10 mouse cellular contexts compared by ENCODE assay signal in genomic region chr2:19146289-19146688, GRCm38 (mm10). TPM values are rescaled to one million over a fixed set of nuclear protein-coding genes. Genes with fewer than 3 reads are reported as not detected.
A peak's percentile ranks its signal among the peaks of the same experiment; 100 is the strongest.
DNase-seq lines count a peak whose midpoint lies in the region; ATAC-seq and TF ChIP-seq lines count a peak whose summit lies in the region.
"Had no signal": no experiment of that assay in that cellular context is flagged by ENCODE, and none has a peak within 500 bp of the region (broad histone marks: within the 10 kb centered on the region; RNA-seq: fewer than 3 reads in every experiment).

No protein-coding gene starts in this region.

- no peak for TF ChIP-seq EP300 in heart, postnatal 0 days (IDR thresholded peaks at IDR 0.05; ENCODE audit: low read depth)
- no peak for TF ChIP-seq EP300 in CH12.LX (IDR thresholded peaks at IDR 0.05; ENCODE audit: low read length)

- H3K9ac ChIP-seq in heart, postnatal 0 days (replicated peaks; ENCODE audit: low read depth, low read length): no peak overlapping the region
- no peak overlapping the region for H3K9ac ChIP-seq in CH12.LX (ENCODE audit: insufficient read depth, low read depth)
- H3K9ac ChIP-seq: midbrain, embryonic 12.5 days had no signal

- peak; percentile 14; the same call in 1 of the 2 replicates for ATAC-seq in heart, postnatal 0 days (ENCODE audit: insufficient read depth, low read depth)

- no peak for TF ChIP-seq POLR2A in CH12.LX (IDR thresholded peaks at IDR 0.05; ENCODE audit: low read depth, low read length)

- no peak for TF ChIP-seq RAD21 in CH12.LX (IDR thresholded peaks at IDR 0.05; ENCODE audit: low read depth, low read length)

- H3K4me2 ChIP-seq in heart, postnatal 0 days (ENCODE audit: low read depth, low read length): peak overlapping the region; percentile 27; the same call in 1 of the 2 replicates
- H3K4me2 ChIP-seq in CH12.LX (ENCODE audit: insufficient read depth, low read depth, poor library complexity, severe bottlenecking): peak overlapping the region; percentile 55
- H3K4me2 ChIP-seq: midbrain, embryonic 12.5 days had no signal

- no peaks in the 10 kb centered on the region for H3K79me2 ChIP-seq in CH12.LX (replicated peaks; ENCODE audit: control insufficient read depth, extremely low read depth, insufficient read depth, poor library complexity, severe bottlenecking)

- whole genome bisulfite sequencing in heart, postnatal 0 days: 12% methylated on average over 6 of the region's 6 CpGs

- TF ChIP-seq CTCF in heart, postnatal 0 days (IDR thresholded peaks at IDR 0.05; ENCODE audit: low read depth): no peak
- no peak for TF ChIP-seq CTCF in CH12.LX (conservative IDR thresholded peaks at IDR 0.05 in 1 of 2, IDR thresholded peaks at IDR 0.05 in 1 of 2; ENCODE audit: low read depth in 2 of 2, low read length in 2 of 2)

- dilution Hi-C loops in CH12.LX (cut with MboI; ENCODE audit: extremely low pct_ligation_motif_present, extremely low pct_unique_long_range_greater_than_20kb, low sequenced_read_pairs): no loop called here

- no peaks in the 10 kb centered on the region for H3K9me3 ChIP-seq in heart, postnatal 0 days (replicated peaks; ENCODE audit: control insufficient read depth, low read length)
- H3K9me3 ChIP-seq in CH12.LX (replicated peaks; ENCODE audit: low read length): no peaks in the 10 kb centered on the region
- H3K9me3 ChIP-seq: midbrain, embryonic 12.5 days had no signal

- no peaks in the 10 kb centered on the region for H3K36me3 ChIP-seq in heart, postnatal 0 days (replicated peaks; ENCODE audit: control insufficient read depth, insufficient read depth, low read length)
- H3K36me3 ChIP-seq in CH12.LX (replicated peaks in 1 of 2; ENCODE audit: control insufficient read depth in 1 of 2, insufficient read depth in 1 of 2, low read length in 1 of 2): no peaks in the 10 kb centered on the region
- H3K36me3 ChIP-seq: midbrain, embryonic 12.5 days had no signal

- H3K27me3 ChIP-seq in heart, postnatal 0 days (ENCODE audit: control insufficient read depth, insufficient read depth, low read length): no peaks in the 10 kb centered on the region
- no peaks in the 10 kb centered on the region for H3K27me3 ChIP-seq in CH12.LX (replicated peaks)
- H3K27me3 ChIP-seq: midbrain, embryonic 12.5 days had no signal

- peak overlapping the region; percentile 75 for H3K27ac ChIP-seq in heart, postnatal 0 days (ENCODE audit: low read depth)
- no peak overlapping the region for H3K27ac ChIP-seq in CH12.LX (ENCODE audit: insufficient read depth, low read depth)
- H3K27ac ChIP-seq: midbrain, embryonic 12.5 days had no signal

- peaks cover 29% of the 10 kb centered on the region for H3K4me1 ChIP-seq in heart, postnatal 0 days (ENCODE audit: control insufficient read depth, insufficient read depth)
- peaks cover 8 to 22% of the 10 kb centered on the region in 2 experiments for H3K4me1 ChIP-seq in CH12.LX (ENCODE audit: control insufficient read depth in 1 of 2, insufficient read depth in 2 of 2)

- in situ Hi-C loops in CH12.LX (cut with MboI; ENCODE audit: low pct_ligation_motif_present, low pct_unique_long_range_greater_than_20kb, low sequenced_read_pairs): no loop called here

- no peak for DNase-seq in heart, postnatal 0 days (ENCODE audit: low spot score)
- no peak for DNase-seq in heart, adult 9 months (ENCODE audit: low spot score in 2 of 2)
- peak; percentile 38 for DNase-seq in 416B (ENCODE audit: low read depth)
- no peak for DNase-seq in CH12.LX (ENCODE audit: extremely low read depth)
- DNase-seq in kidney, postnatal 10 days: peak; percentile 9
- no peak for DNase-seq in ovary, postnatal 36 days (ENCODE audit: low spot score)
- no peak for DNase-seq in MN1 (ENCODE audit: low spot score)
- DNase-seq: liver had no signal

- H3K4me3 ChIP-seq in heart, postnatal 0 days (ENCODE audit: low read depth, low read length): no peak overlapping the region
- no peak overlapping the region for H3K4me3 ChIP-seq in CH12.LX (replicated peaks in 1 of 3; ENCODE audit: low read depth in 2 of 3, low read length in 2 of 3, poor library complexity in 1 of 3)
- H3K4me3 ChIP-seq: midbrain, embryonic 12.5 days had no signal

TF ChIP-seq in CH12.LX, 34 proteins besides CTCF, POLR2A, EP300 and RAD21:
- TF ChIP-seq CHD1 (IDR thresholded peaks at IDR 0.05; ENCODE audit: low read depth, low read length): no peak
- TF ChIP-seq GABPA (IDR thresholded peaks at IDR 0.05; ENCODE audit: insufficient replicate concordance, low read depth, low read length): no peak
- no peak for TF ChIP-seq TBP (conservative IDR thresholded peaks at IDR 0.05; ENCODE audit: low read depth, low read length)
- TF ChIP-seq ZKSCAN1 (IDR thresholded peaks at IDR 0.05; ENCODE audit: borderline replicate concordance, low read depth, low read length): no peak
- no peak for TF ChIP-seq MXI1 (IDR thresholded peaks at IDR 0.05; ENCODE audit: low read depth, low read length)
- no peak for TF ChIP-seq ELF1 (IDR thresholded peaks at IDR 0.05; ENCODE audit: low read depth, low read length)
- no peak for TF ChIP-seq ZMIZ1 (IDR thresholded peaks at IDR 0.05; ENCODE audit: low read depth, low read length)
- no peak for TF ChIP-seq RCOR1 (conservative IDR thresholded peaks at IDR 0.05; ENCODE audit: low read depth, low read length)
- no peak for TF ChIP-seq HCFC1 (IDR thresholded peaks at IDR 0.05; ENCODE audit: low read depth, low read length)
- TF ChIP-seq USF1 (IDR thresholded peaks at IDR 0.05; ENCODE audit: low read depth, low read length): no peak
- no peak for TF ChIP-seq USF2 (conservative IDR thresholded peaks at IDR 0.05; ENCODE audit: low read depth, low read length)
- no peak for TF ChIP-seq POLR2AphosphoS2 (IDR thresholded peaks at IDR 0.05; ENCODE audit: low read depth, low read length)
- TF ChIP-seq PAX5 (IDR thresholded peaks at IDR 0.05; ENCODE audit: low read length): no peak
- no peak for TF ChIP-seq JUN (IDR thresholded peaks at IDR 0.05; ENCODE audit: insufficient read depth, low read depth, low read length)
- no peak for TF ChIP-seq MYC (IDR thresholded peaks at IDR 0.05; ENCODE audit: low read depth, low read length)
- TF ChIP-seq MEF2A (IDR thresholded peaks at IDR 0.05; ENCODE audit: borderline replicate concordance, low read depth, low read length): no peak
- TF ChIP-seq NELFE (IDR thresholded peaks at IDR 0.05; ENCODE audit: low read depth, low read length): no peak
- no peak for TF ChIP-seq ZC3H11A (IDR thresholded peaks at IDR 0.05; ENCODE audit: low read depth, low read length)
- no peak for TF ChIP-seq IRF4 (IDR thresholded peaks at IDR 0.05; ENCODE audit: low read depth, low read length)
- TF ChIP-seq ZNF384 (IDR thresholded peaks at IDR 0.05; ENCODE audit: low read depth, low read length): no peak

RNA-seq across cellular contexts. Expression of gene Armc3, which starts 52.8 kb away (rescaled TPM):
- not detected in 2 replicates for total RNA-seq in heart, postnatal 0 days (2014; rRNA removed; ENCODE audit: low replicate concordance)
- polyA plus RNA-seq in heart, postnatal 0 days (2015; fragmentation: Nextera tagmentation; extraction: Ambion mirVana): 0.07 and 0.19 TPM in 2 replicates
- total RNA-seq in CH12.LX (2012; rRNA removed) (0.08 TPM in 2 replicates), CH12.LX (2014; rRNA removed) (0.20 and 0.21 TPM in 2 replicates)
- polyA plus RNA-seq in CH12.LX (2012; ENCODE audit: insufficient read length, low read depth): 0.36 and 0.46 TPM in 2 replicates
- total RNA-seq: gastrocnemius, adult 18-20 months had no signal

Comparison
In these comparisons a context has a peak if more than half of its experiments do, and no peak if none do; other contexts are left out.
1. DNase-seq: peak in 416B (single experiment) and kidney, postnatal 10 days (single experiment); none in heart, postnatal 0 days (single experiment), heart, adult 9 months (0 of 2), CH12.LX (single experiment), ovary, postnatal 36 days (single experiment) and MN1 (single experiment).